Comparison of ENCODE assay signal across 13 mouse cellular contexts in genomic region chr14:122483556-122484421, GRCm38 (mm10). TPM values are rescaled to one million over a fixed set of nuclear protein-coding genes. Genes with fewer than 3 reads are reported as not detected.
DNase-seq lines count a peak whose midpoint lies in the region; ATAC-seq lines count a peak whose summit lies in the region.
"Had no signal": no experiment of that assay in that cellular context is flagged by ENCODE, and none has a peak within 500 bp of the region (broad histone marks: within the 10 kb centered on the region; RNA-seq: fewer than 3 reads in every experiment).

No protein-coding gene starts in this region.

- H3K4me3 ChIP-seq in liver, embryonic 11.5 days (ENCODE audit: low read depth, low read length) = no peak overlapping the region
- peak overlapping the region; percentile 14 for H3K4me3 ChIP-seq in forebrain, embryonic 13.5 days
- no peak overlapping the region for H3K4me3 ChIP-seq in heart, embryonic 12.5 days
- H3K4me3 ChIP-seq: embryonic facial prominence, embryonic 12.5 days; liver, embryonic 13.5 days had no signal

- DNase-seq in liver, embryonic 11.5 days (ENCODE audit: low spot score) = no peak
- DNase-seq in liver = no peak
- no peak for DNase-seq in heart, postnatal 36 days
- DNase-seq in heart, postnatal 25 days (ENCODE audit: low spot score) = no peak
- DNase-seq: B cell, adult 2 months; liver, embryonic 13.5 days had no signal

- H3K27me3 ChIP-seq in liver, embryonic 11.5 days (replicated peaks; ENCODE audit: control insufficient read depth, insufficient read depth, low read length) = peaks cover 88% of the 10 kb centered on the region
- peaks cover 74% of the 10 kb centered on the region for H3K27me3 ChIP-seq in forebrain, embryonic 13.5 days
- peaks cover 78% of the 10 kb centered on the region for H3K27me3 ChIP-seq in heart, embryonic 12.5 days (replicated peaks)

- intact Hi-C loops in heart, postnatal 36 days (cut with DNase I) = no loop called here
- intact Hi-C loops in heart, postnatal 25 days (cut with DNase I) = no loop called here

- no peak overlapping the region for H3K9ac ChIP-seq in liver, embryonic 11.5 days (ENCODE audit: low read depth, low read length)
- peak overlapping the region; percentile 68 for H3K9ac ChIP-seq in forebrain, embryonic 13.5 days
- H3K9ac ChIP-seq in heart, embryonic 12.5 days = no peak overlapping the region
- H3K9ac ChIP-seq: embryonic facial prominence, embryonic 12.5 days; liver, embryonic 13.5 days had no signal

- H3K36me3 ChIP-seq in liver, embryonic 11.5 days (ENCODE audit: control insufficient read depth, insufficient read depth, low read length) = no peaks in the 10 kb centered on the region
- H3K36me3 ChIP-seq in forebrain, embryonic 13.5 days (ENCODE audit: poor library complexity, severe bottlenecking) = peaks cover 1% of the 10 kb centered on the region; the same call in 1 of the 2 replicates
- no peaks in the 10 kb centered on the region for H3K36me3 ChIP-seq in heart, embryonic 12.5 days
- H3K36me3 ChIP-seq: embryonic facial prominence, embryonic 12.5 days; liver, embryonic 13.5 days had no signal

- H3K27ac ChIP-seq in liver, embryonic 11.5 days (ENCODE audit: low read depth, low read length) = no peak overlapping the region
- peak overlapping the region; percentile 76; the same call in 1 of the 2 replicates for H3K27ac ChIP-seq in forebrain, embryonic 13.5 days
- no peak overlapping the region for H3K27ac ChIP-seq in heart, embryonic 12.5 days (ENCODE audit: poor library complexity, severe bottlenecking)
- H3K27ac ChIP-seq: embryonic facial prominence, embryonic 12.5 days; liver, embryonic 13.5 days had no signal

- WGBS in liver, embryonic 11.5 days = 4% methylated on average over 18 of the region's 18 CpGs
- WGBS in forebrain, embryonic 13.5 days = 15% methylated on average over 18 of the region's 18 CpGs
- 2% methylated on average over 18 of the region's 18 CpGs for WGBS in heart, embryonic 12.5 days

- no peaks in the 10 kb centered on the region for H3K4me1 ChIP-seq in liver, embryonic 11.5 days (replicated peaks; ENCODE audit: control insufficient read depth, insufficient read depth, low read length)
- H3K4me1 ChIP-seq in forebrain, embryonic 13.5 days = peaks cover 45% of the 10 kb centered on the region
- 0 out of 2 replicates have a peak, but pooled peaks cover 3% of the 10 kb centered on the region for H3K4me1 ChIP-seq in heart, embryonic 12.5 days (replicated peaks)
- H3K4me1 ChIP-seq: embryonic facial prominence, embryonic 12.5 days; liver, embryonic 13.5 days had no signal

- H3K9me3 ChIP-seq in liver, embryonic 11.5 days (ENCODE audit: control insufficient read depth, low read length) = no peaks in the 10 kb centered on the region
- no peaks in the 10 kb centered on the region for H3K9me3 ChIP-seq in forebrain, embryonic 13.5 days (replicated peaks)
- no peaks in the 10 kb centered on the region for H3K9me3 ChIP-seq in heart, embryonic 12.5 days (replicated peaks)
- H3K9me3 ChIP-seq: embryonic facial prominence, embryonic 12.5 days; liver, embryonic 13.5 days had no signal

- H3K4me2 ChIP-seq in liver, embryonic 11.5 days = no peak overlapping the region
- H3K4me2 ChIP-seq in forebrain, embryonic 13.5 days = peak overlapping the region; percentile 57
- H3K4me2 ChIP-seq in heart, embryonic 12.5 days = no peak overlapping the region
- H3K4me2 ChIP-seq: embryonic facial prominence, embryonic 12.5 days; liver, embryonic 13.5 days had no signal

- peak; percentile 29; the same call in 1 of the 2 replicates for ATAC-seq in liver, embryonic 11.5 days (replicated peaks; ENCODE audit: low FRiP score)
- no peak for ATAC-seq in forebrain, embryonic 13.5 days
- ATAC-seq in megakaryocyte progenitor cell, adult 5-6 weeks (replicated peaks; ENCODE audit: poor library complexity) = 0 out of 2 replicates have a peak, but pooled peaks have one; percentile 5
- no peak for ATAC-seq in CD4-positive, CD25-positive, alpha-beta regulatory T cell, adult 4 months
- no peak for ATAC-seq in heart, embryonic 12.5 days (ENCODE audit: insufficient number of reproducible peaks, low FRiP score)
- ATAC-seq: intestine, embryonic 16.5 days had no signal

RNA-seq across cellular contexts. Expression of gene Gm10837, which starts 6.6 kb away (rescaled TPM):
- not detected in 2 replicates for polyA plus RNA-seq in liver, embryonic 11.5 days (2014; fragmentation: Nextera tagmentation; extraction: Ambion mirVana)
- polyA plus RNA-seq in forebrain, embryonic 13.5 days (2015; fragmentation: Nextera tagmentation; extraction: Ambion mirVana) = 0.48 and 0.56 TPM in 2 replicates
- total RNA-seq in megakaryocyte progenitor cell, adult 5-6 weeks (2015) = not detected in 2 replicates
- total RNA-seq in megakaryocyte progenitor cell, adult 5-6 weeks (2017) = not detected in 2 replicates
- total RNA-seq in heart, postnatal 36 days (2021) = not detected
- polyA plus RNA-seq in CD4-positive, CD25-positive, alpha-beta regulatory T cell, adult 4 months (2017; shearing (Covaris generic)) = not detected
- not detected for total RNA-seq in heart, postnatal 25 days (2021)
- polyA plus RNA-seq in heart, embryonic 12.5 days (2016; fragmentation: Nextera tagmentation; extraction: Ambion mirVana) = not detected in 2 replicates
- total RNA-seq: granulocyte monocyte progenitor cell, adult 5-6 weeks had no signal
- polyA plus RNA-seq: embryonic facial prominence, embryonic 12.5 days; intestine, embryonic 16.5 days; liver, embryonic 13.5 days had no signal

RNA-seq across cellular contexts. Expression of gene Zic2, which starts 8.6 kb away (rescaled TPM):
- not detected in 2 replicates for polyA plus RNA-seq in liver, embryonic 11.5 days (2014; fragmentation: Nextera tagmentation; extraction: Ambion mirVana)
- polyA plus RNA-seq in forebrain, embryonic 13.5 days (2015; fragmentation: Nextera tagmentation; extraction: Ambion mirVana) = 10.1 and 12.0 TPM in 2 replicates
- total RNA-seq in megakaryocyte progenitor cell, adult 5-6 weeks (2015) = not detected in 2 replicates
- not detected in 2 replicates for total RNA-seq in megakaryocyte progenitor cell, adult 5-6 weeks (2017)
- total RNA-seq in heart, postnatal 36 days (2021) = not detected
- polyA plus RNA-seq in CD4-positive, CD25-positive, alpha-beta regulatory T cell, adult 4 months (2017; shearing (Covaris generic)) = not detected
- total RNA-seq in heart, postnatal 25 days (2021) = not detected
- polyA plus RNA-seq in heart, embryonic 12.5 days (2016; fragmentation: Nextera tagmentation; extraction: Ambion mirVana) = not detected in 2 replicates
- total RNA-seq: granulocyte monocyte progenitor cell, adult 5-6 weeks had no signal
- polyA plus RNA-seq: intestine, embryonic 16.5 days; liver, embryonic 13.5 days had no signal

RNA-seq across cellular contexts. Expression of gene Zic5, which starts 18.3 kb away (rescaled TPM):
- polyA plus RNA-seq in liver, embryonic 11.5 days (2014; fragmentation: Nextera tagmentation; extraction: Ambion mirVana) = 0.16 TPM in 1 of 2 replicates, not detected in the other
- polyA plus RNA-seq in forebrain, embryonic 13.5 days (2015; fragmentation: Nextera tagmentation; extraction: Ambion mirVana) = 17.3 and 19.5 TPM in 2 replicates
- total RNA-seq in megakaryocyte progenitor cell, adult 5-6 weeks (2015) = not detected in 2 replicates
- total RNA-seq in megakaryocyte progenitor cell, adult 5-6 weeks (2017) = not detected in 2 replicates
- total RNA-seq in heart, postnatal 36 days (2021) = not detected
- polyA plus RNA-seq in CD4-positive, CD25-positive, alpha-beta regulatory T cell, adult 4 months (2017; shearing (Covaris generic)) = not detected
- total RNA-seq in heart, postnatal 25 days (2021) = not detected
- 0.04 TPM in 1 of 2 replicates, not detected in the other for polyA plus RNA-seq in heart, embryonic 12.5 days (2016; fragmentation: Nextera tagmentation; extraction: Ambion mirVana)
- total RNA-seq: granulocyte monocyte progenitor cell, adult 5-6 weeks had no signal
- polyA plus RNA-seq: intestine, embryonic 16.5 days had no signal

RNA-seq across cellular contexts. Expression of gene Gm5089, which starts 32.9 kb away (rescaled TPM):
- polyA plus RNA-seq in liver, embryonic 11.5 days (2014; fragmentation: Nextera tagmentation; extraction: Ambion mirVana) = not detected in 2 replicates
- polyA plus RNA-seq in forebrain, embryonic 13.5 days (2015; fragmentation: Nextera tagmentation; extraction: Ambion mirVana) = 1.6 and 2.1 TPM in 2 replicates
- total RNA-seq in megakaryocyte progenitor cell, adult 5-6 weeks (2015) = not detected in 2 replicates
- not detected in 2 replicates for total RNA-seq in megakaryocyte progenitor cell, adult 5-6 weeks (2017)
- total RNA-seq in heart, postnatal 36 days (2021) = not detected
- polyA plus RNA-seq in CD4-positive, CD25-positive, alpha-beta regulatory T cell, adult 4 months (2017; shearing (Covaris generic)) = not detected
- total RNA-seq in heart, postnatal 25 days (2021) = not detected
- not detected in 2 replicates for polyA plus RNA-seq in heart, embryonic 12.5 days (2016; fragmentation: Nextera tagmentation; extraction: Ambion mirVana)
- total RNA-seq: granulocyte monocyte progenitor cell, adult 5-6 weeks had no signal
- polyA plus RNA-seq: intestine, embryonic 16.5 days; liver, embryonic 13.5 days had no signal

RNA-seq across cellular contexts. Expression of gene Pcca, which starts 50.3 kb away (rescaled TPM):
- 18.1 and 20.3 TPM in 2 replicates for polyA plus RNA-seq in liver, embryonic 11.5 days (2014; fragmentation: Nextera tagmentation; extraction: Ambion mirVana)
- 25.2 and 27.1 TPM in 2 replicates for polyA plus RNA-seq in forebrain, embryonic 13.5 days (2015; fragmentation: Nextera tagmentation; extraction: Ambion mirVana)
- 57.9 and 81.2 TPM in 2 replicates for total RNA-seq in megakaryocyte progenitor cell, adult 5-6 weeks (2015)
- 38.7 and 72.6 TPM in 2 replicates for total RNA-seq in megakaryocyte progenitor cell, adult 5-6 weeks (2017)
- 10 to 100 TPM; 89.7 to 93.4 TPM for total RNA-seq in heart, postnatal 36 days (2021)
- 10 to 100 TPM; 18.7 to 20.9 TPM for polyA plus RNA-seq in CD4-positive, CD25-positive, alpha-beta regulatory T cell, adult 4 months (2017; shearing (Covaris generic))
- 10 to 100 TPM; 78.0 to 90.8 TPM for total RNA-seq in heart, postnatal 25 days (2021)
- polyA plus RNA-seq in heart, embryonic 12.5 days (2016; fragmentation: Nextera tagmentation; extraction: Ambion mirVana) = 28.0 and 28.4 TPM in 2 replicates

Comparison
In these comparisons a context has a peak if more than half of its experiments do, and no peak if none do; other contexts are left out.
1. ATAC-seq: peak in liver, embryonic 11.5 days (single experiment) and megakaryocyte progenitor cell, adult 5-6 weeks (single experiment); none in forebrain, embryonic 13.5 days (single experiment), CD4-positive, CD25-positive, alpha-beta regulatory T cell, adult 4 months (single experiment) and heart, embryonic 12.5 days (single experiment).
2. RNA of gene Zic2, which starts 8.6 kb away (polyA plus RNA-seq): 10.1 to 12.0 TPM in forebrain, embryonic 13.5 days; not detected in liver, embryonic 11.5 days, not detected in heart, embryonic 12.5 days and not detected in CD4-positive, CD25-positive, alpha-beta regulatory T cell, adult 4 months; every median in the first group is over 10 times any median in the second.
3. RNA of gene Zic5, which starts 18.3 kb away (polyA plus RNA-seq): 17.3 to 19.5 TPM in forebrain, embryonic 13.5 days; 0.16 TPM in liver, embryonic 11.5 days, not detected in CD4-positive, CD25-positive, alpha-beta regulatory T cell, adult 4 months and 0.04 TPM in heart, embryonic 12.5 days; every median in the first group is over 10 times any median in the second.